Mouse (Mus musculus) cerebellum, postnatal 4 days (tissue): ENCODE measurements around the gene Omd.

Experiments used
- DNase-seq, 2 experiments: peaks; one replicate each; pipeline ENCODE4 v3.0.0; 2022; ENCODE audit warnings: low spot score in 2 of 2, mixed read lengths in 1 of 2

The Omd gene

DNA sequence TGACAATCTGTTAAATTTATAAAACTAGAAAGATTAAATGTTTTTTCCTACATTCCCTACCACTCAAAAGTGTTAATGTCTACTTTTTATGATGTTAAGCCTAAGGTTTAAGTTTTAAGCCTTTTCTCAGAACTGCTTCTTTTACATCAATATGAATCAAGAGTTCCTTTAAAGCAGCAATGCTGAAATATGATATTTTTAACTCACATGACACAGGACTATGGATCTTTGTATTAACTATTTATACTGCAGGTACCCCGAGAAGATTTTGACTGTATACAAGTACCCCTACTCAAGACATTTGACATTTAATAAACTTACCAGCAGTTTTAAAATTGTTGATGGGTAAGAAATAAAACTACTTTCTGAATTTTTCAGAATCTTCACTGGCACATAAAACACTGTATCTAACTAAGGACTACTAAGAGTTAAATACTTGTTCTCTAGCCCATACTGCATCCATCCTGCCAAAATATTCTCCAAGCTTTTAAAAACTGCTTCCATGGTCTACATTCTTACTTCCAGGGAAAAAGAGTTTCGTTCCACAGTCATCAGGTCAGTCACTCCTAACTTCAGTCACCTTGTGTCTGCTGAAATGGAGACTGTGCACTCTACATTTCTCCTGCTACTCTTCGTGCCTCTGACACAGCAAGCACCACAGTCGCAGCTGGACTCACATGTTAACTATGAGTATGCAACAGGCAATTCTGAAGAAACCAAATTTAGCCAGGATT lies 26.5 kb downstream of the Omd start:
- DNase-seq: no peak

DNA sequence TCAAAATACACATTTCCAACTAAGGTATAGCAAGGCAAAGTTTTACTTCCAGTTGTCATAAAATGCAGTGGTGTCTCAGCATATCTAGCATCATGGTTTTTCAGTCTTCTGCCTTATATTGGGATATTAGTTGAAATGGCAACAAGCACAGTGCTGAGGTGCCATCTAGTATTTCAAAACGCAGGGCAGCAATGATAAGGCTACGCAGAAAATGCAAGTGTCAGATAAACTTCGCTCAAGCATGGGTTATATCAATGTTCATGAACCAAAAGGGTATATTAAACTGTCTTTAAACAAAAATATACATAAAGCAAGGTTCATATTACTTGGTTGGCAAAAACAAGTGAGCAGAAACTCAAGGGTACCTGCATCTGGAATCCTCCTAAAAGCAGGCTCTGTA lies 34.8 kb downstream of the Omd start:
- no peak for DNase-seq

DNA sequence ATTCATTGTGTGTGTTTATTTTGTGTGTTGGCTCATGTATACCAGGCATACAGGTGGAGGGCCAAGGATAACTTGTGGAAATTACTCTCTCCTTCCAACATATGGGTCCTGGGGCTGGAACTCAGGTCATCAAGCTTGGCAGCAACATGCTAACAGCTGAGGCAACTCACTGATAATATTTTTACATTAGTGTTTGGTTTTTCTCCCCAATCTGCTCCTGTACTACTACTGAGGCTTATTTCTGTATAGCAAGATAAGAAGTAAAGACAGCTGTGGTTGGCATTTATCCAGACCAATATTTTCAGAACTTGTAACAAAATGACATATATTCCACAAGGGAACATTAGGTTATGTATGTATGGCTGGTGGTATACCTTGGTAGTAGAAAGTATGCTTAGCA lies 36.1 kb downstream of the Omd start:
- no peak for DNase-seq

DNA sequence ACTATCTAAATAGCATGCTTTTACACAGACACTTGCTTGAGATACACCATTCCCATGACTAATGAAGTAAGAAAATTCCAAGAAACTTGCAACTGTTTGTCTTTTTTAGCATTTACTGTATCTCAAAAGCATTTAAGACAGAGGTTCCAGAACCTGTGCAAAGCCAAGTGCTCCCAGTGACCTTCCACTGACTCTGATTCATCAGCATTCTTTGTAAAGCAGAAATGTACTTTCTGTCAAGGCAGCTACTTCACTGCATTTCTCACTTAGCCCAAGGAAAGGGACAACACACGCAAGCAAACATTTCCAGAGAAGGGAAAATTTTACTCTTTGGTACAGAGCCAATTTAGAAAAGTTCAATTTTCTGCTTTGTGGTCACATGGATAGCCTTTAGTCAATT lies 41.0 kb downstream of the Omd start:
- DNase-seq: no peak

DNA sequence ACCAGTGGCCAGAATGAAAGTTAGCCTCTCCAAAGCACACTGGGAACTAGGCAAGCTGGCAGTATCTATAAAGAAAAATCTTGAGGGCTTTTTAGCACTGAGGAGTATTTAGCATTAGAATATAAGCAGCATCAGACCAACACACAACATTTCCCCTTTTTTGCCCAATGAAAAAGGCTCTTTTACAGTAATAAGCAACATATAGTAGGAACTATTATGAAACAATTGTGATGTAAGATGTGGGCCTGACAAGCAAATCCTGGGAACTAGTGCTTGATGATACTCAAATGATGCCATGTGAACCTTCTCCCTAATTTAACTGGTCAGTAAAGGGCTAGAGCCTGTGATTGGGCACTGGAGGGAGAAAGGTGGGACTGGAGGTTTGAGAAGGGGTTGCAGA lies 45.9 kb downstream of the Omd start:
- no peak for DNase-seq

DNA sequence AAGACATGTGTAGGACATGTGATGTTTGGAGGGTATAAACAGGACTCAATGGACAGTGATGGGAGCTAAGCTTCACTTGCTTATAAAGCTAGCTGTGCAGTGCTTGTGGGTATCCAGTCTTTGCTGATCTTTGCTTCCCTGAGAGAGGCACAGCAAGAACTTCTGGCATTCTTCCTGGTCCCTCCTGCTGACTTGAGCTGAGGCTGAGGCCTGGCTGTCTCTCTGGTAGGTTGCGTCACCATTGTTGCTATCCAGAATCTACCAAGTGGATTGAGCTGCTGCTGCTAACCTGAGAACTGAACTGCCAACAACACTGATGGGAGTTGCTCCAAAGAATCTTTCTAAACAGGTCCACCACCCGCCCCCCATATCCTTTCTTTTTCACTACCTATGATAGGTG lies 46.8 kb downstream of the Omd start:
- no peak for DNase-seq

DNA sequence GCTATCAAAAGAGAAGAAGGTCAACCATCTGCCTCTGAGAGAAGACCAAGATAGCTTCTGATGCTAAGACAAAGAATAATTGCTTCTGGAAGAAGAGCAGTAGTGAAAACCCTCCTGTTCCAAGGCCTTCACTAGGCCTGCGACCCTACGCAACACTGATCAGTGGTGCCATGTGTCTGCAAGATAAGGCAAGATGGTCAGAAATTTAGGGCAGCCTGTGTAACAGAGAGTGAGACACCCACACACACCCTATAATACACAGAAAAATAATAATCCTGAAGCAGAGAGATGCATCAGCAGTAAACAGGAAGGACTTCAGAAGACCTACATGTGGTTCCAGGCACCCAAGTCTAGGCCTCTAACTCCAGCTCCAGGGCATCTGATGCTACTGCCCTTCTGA lies 57.7 kb downstream of the Omd start:
- no peak for DNase-seq
